Mouse (Mus musculus) midbrain, embryonic 14.5 days (tissue): ENCODE results near the gene Spock3. TPM values are rescaled to one million over a fixed set of nuclear protein-coding genes. Genes with fewer than 3 reads are reported as not detected.

Experiments
- ATAC-seq: fragments of 200-750 bp; cut with Nextera tagmentation; 2 replicates; pipeline ENCODE4 v1.8.0; 2017; ENCODE audit warnings: moderate number of reproducible peaks, moderate library complexity; ENCODE audit not compliant: low FRiP score, low TSS enrichment
- DNase-seq: peaks from one replicate; pipeline ENCODE4 v3.0.0-alpha.2; 2015
- H3K27ac ChIP-seq: fragments of 300-500 bp; sonication (generic); replicated peaks from 2 replicates; pipeline ENCODE4 v1.5.1; 2014; ENCODE audit warnings: mild to moderate bottlenecking, low read depth, low read length, moderate library complexity
- H3K27me3 ChIP-seq: fragments of 300-500 bp; sonication (generic); 2 replicates; pipeline ENCODE4 v1.6.1; 2014; ENCODE audit warnings: low read length, control low read depth, mixed read lengths; ENCODE audit not compliant: control insufficient read depth, insufficient read depth
- H3K36me3 ChIP-seq: fragments of 300-500 bp; sonication (generic); 2 replicates; pipeline ENCODE4 v1.6.1; 2014; ENCODE audit warnings: low read length, control low read depth; ENCODE audit not compliant: control insufficient read depth, insufficient read depth
- H3K4me1 ChIP-seq: fragments of 300-500 bp; sonication (generic); 2 replicates; pipeline ENCODE4 v1.6.1; 2014; ENCODE audit warnings: mild to moderate bottlenecking, antibody characterized with exemption, low read length, control low read depth; ENCODE audit not compliant: control insufficient read depth, insufficient read depth
- H3K4me2 ChIP-seq: fragments of 300-500 bp; sonication (generic); 2 replicates; pipeline ENCODE4 v1.6.1; 2014; ENCODE audit warnings: mild to moderate bottlenecking, low read length, moderate library complexity
- H3K4me3 ChIP-seq: fragments of 300-500 bp; sonication (generic); replicated peaks from 2 replicates; pipeline ENCODE4 v1.5.1; 2014; ENCODE audit warnings: low read depth, low read length
- H3K9ac ChIP-seq: fragments of 300-500 bp; sonication (generic); replicated peaks from 2 replicates; pipeline ENCODE4 v1.6.1; 2014; ENCODE audit warnings: mild to moderate bottlenecking, low read length, moderate library complexity
- H3K9me3 ChIP-seq: fragments of 300-500 bp; sonication (generic); 2 replicates; pipeline ENCODE4 v1.6.1; 2016; ENCODE audit warnings: low read length, control low read depth, mixed read lengths; ENCODE audit not compliant: control insufficient read depth
- WGBS: fragments of 180-500 bp; shearing (Covaris S2); extraction: QIAGEN DNeasy Blood & Tissue Kit; methylation state at CpG from one replicate; pipeline ENCODE4 v1.1.7; 2014; 5-methylcytosine and 5-hydroxymethylcytosine counted together
- polyA plus RNA-seq: library from polyadenylated mRNA; unstranded; fragments of >200 nt; fragmentation: Nextera tagmentation; extraction: Ambion mirVana; gene quantifications from 2 replicates; pipeline ENCODE4 v1.2.1, GENCODE M21; 2014

Spock3 gene
- polyA plus RNA-seq, result 59.1 and 61.5 TPM in 2 replicates

DNA sequence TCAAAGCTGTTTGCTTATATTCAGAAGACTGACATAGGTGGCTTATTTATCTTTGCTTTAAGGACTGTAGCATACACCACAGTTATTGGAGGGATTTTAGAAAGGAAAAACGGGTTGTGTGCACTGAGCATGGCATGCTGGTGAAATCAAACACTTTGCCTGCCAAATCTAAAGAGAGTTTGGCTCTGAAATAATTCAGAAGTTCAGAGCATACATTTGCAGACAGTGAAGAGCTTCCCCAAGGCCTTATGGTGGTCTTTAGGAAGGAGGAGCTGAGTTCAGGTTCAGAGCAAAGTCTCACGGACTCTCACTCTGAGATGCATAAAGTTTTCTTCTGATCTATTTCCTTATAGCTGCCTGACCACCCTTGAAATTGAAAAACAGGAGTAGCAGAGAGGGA is at the start of gene Spock3:
Gene Spock3, plus strand, starts transcription at position 301 of the 400 bp plus-strand sequence.
- H3K9ac ChIP-seq, result peak within 1 kb of the TSS; percentile 92
- 0 out of 2 replicates have a peak, but pooled peaks cover 3% of the 10 kb centered on the region for H3K4me1 ChIP-seq
- no peaks in the 10 kb centered on the region for H3K9me3 ChIP-seq
- H3K4me2 ChIP-seq, result peak within 1 kb of the TSS; percentile 79
- H3K4me3 ChIP-seq, result peak within 1 kb of the TSS; percentile 70
- no peak for ATAC-seq
- 56% methylated on average over 2 of the region's 2 CpGs for WGBS
- H3K27ac ChIP-seq, result peak within 1 kb of the TSS; percentile 87
- no peaks in the 10 kb centered on the region for H3K36me3 ChIP-seq
- no peak for DNase-seq
- H3K27me3 ChIP-seq, result no peaks in the 10 kb centered on the region

DNA sequence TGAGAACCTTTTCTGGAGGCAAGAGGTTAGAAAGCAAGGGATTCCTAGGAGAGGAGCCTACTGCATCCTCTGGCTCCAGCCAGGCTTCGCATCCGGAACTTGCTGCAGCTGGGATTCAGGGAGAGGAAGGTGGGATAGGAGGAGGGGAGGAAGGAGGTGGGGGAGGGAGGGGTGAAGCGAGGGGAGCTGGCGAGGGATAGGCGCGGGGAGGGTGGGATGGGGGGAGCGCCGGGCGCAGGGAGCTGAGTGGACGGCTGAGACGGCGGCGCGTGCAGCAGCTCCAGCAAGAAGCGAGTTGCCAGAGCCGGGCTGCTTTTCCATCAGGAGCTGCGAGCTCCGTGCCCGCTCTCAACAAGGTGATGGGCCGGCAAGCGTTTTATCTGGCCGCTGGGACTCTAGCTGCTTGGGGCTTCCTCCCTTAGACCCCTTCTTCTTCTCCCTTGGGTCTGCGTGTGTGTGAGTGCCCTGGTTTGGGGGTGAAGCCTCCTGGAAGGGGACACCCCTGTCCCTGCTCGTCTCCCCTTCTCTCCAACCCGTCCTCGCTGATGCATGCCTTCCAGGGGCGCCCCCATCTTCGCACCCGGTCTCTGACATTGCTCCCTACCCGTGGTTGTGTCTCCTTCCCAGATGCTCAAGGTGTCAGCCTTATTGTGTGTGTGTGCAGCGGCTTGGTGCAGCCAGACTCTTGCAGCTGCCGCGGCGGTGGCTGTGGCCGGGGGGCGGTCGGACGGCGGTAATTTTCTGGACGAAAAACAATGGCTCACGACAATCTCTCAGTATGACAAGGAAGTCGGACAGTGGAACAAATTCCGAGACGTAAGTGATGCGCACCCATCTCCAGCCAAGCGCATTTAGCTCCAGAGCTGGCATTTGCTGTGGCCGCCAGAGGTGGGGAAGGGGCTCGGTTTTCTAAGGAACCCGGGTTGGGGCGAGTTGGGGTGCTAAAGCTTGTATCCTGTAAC is 645 bp downstream of the Spock3 start:
- Histone ChIP-seq H3K4me3 (peak overlapping the region; percentile 70), H3K27ac (peak overlapping the region; percentile 87), H3K27me3 (no peaks in the 10 kb centered on the region), H3K9ac (peak overlapping the region; percentile 92), H3K9me3 (no peaks in the 10 kb centered on the region), H3K4me1 (0 out of 2 replicates have a peak, but pooled peaks cover 3% of the 10 kb centered on the region), H3K36me3 (no peaks in the 10 kb centered on the region), H3K4me2 (peak overlapping the region; percentile 79)
- peak; percentile 83 for DNase-seq
- ATAC-seq, result peak; percentile 87
- WGBS, result under 1% methylated on average over 50 of the region's 50 CpGs

GRCm38 (mm10) chr8:62952481-62952880 is 1.7 kb downstream of the Spock3 start:
- H3K4me1 ChIP-seq, result 0 out of 2 replicates have a peak, but pooled peaks cover 3% of the 10 kb centered on the region
- no peak for ATAC-seq
- peak; percentile 59 for DNase-seq
- H3K9ac ChIP-seq, result peak overlapping the region; percentile 39; the same call in 1 of the 2 replicates
- H3K27me3 ChIP-seq, result no peaks in the 10 kb centered on the region
- H3K4me2 ChIP-seq, result peak overlapping the region; percentile 79
- H3K9me3 ChIP-seq, result no peaks in the 10 kb centered on the region
- 16% methylated on average over 3 of the region's 3 CpGs for WGBS
- no peaks in the 10 kb centered on the region for H3K36me3 ChIP-seq
- H3K4me3 ChIP-seq, result peak overlapping the region; percentile 70
- H3K27ac ChIP-seq, result 0 out of 2 replicates have a peak overlapping the region, but pooled peaks have one; percentile 21

DNA sequence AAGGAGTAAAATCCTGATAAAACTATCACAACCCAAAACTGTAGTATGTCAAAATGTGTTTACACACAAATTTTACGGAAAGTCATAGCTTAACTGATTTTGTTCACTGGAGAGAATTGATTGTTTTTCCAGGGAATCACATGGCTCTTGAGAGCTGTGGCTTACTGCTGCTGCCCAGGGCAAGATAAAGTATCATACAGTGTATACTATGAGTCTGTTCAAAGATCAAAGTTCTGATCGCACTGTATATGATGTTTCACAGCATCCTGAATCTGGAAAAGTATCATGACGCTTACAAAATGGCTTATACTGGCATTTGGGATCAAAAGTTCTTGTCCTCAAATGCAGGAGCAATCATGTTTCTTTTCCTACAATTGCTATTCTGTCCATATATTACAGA is 11.8 kb downstream of the Spock3 start:
- H3K9ac ChIP-seq, result no peak overlapping the region
- no peak overlapping the region for H3K4me3 ChIP-seq
- H3K27me3 ChIP-seq, result no peaks in the 10 kb centered on the region
- ATAC-seq (no peak), DNase-seq (no peak)
- no peak overlapping the region for H3K4me2 ChIP-seq
- WGBS, result 90% methylated on average over 3 of the region's 3 CpGs
- H3K27ac ChIP-seq, result no peak overlapping the region
- no peaks in the 10 kb centered on the region for H3K9me3 ChIP-seq
- no peaks in the 10 kb centered on the region for H3K36me3 ChIP-seq
- H3K4me1 ChIP-seq, result no peaks in the 10 kb centered on the region

GRCm38 (mm10) chr8:62969802-62970372 is 19.1 kb downstream of the Spock3 start:
- Histone ChIP-seq H3K27me3 (no peaks in the 10 kb centered on the region), H3K9ac (no peak overlapping the region), H3K4me3 (no peak overlapping the region), H3K4me1 (no peaks in the 10 kb centered on the region), H3K36me3 (no peaks in the 10 kb centered on the region), H3K9me3 (no peaks in the 10 kb centered on the region), H3K4me2 (no peak overlapping the region), H3K27ac (no peak overlapping the region)
- 42% methylated on average over 2 of the region's 2 CpGs for WGBS
- DNase-seq, result peak; percentile 18
- no peak for ATAC-seq

DNA sequence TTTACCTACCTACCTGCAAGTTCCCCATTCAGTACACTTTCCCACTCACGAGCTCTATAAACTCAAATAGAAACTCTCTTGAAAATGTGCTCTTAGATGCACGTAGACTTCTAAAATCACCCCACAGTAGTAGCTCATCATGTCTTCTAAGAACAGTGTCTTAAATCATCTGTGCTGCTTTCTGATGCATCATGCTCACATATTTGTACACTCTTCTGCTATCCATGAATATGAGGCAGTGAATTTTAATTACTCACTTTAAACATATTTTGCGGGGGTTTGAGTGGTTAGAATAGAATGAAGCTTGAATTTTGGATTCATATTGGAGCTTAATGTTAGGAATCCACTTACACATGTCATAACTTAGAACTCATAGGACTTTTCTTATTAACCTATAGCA is 138.2 kb downstream of the Spock3 start:
- no peaks in the 10 kb centered on the region for H3K27me3 ChIP-seq
- no peak overlapping the region for H3K4me2 ChIP-seq
- H3K9me3 ChIP-seq, result no peaks in the 10 kb centered on the region
- no peaks in the 10 kb centered on the region for H3K4me1 ChIP-seq
- H3K27ac ChIP-seq, result no peak overlapping the region
- no peak for ATAC-seq
- H3K4me3 ChIP-seq, result no peak overlapping the region
- 82% methylated on average over 3 of the region's 3 CpGs for WGBS
- DNase-seq, result no peak
- no peaks in the 10 kb centered on the region for H3K36me3 ChIP-seq
- no peak overlapping the region for H3K9ac ChIP-seq

- Histone ChIP-seq H3K9me3 (no peaks in the 10 kb centered on the region), H3K27ac (no peak overlapping the region), H3K36me3 (no peaks in the 10 kb centered on the region), H3K4me1 (no peaks in the 10 kb centered on the region), H3K4me2 (no peak overlapping the region), H3K27me3 (no peaks in the 10 kb centered on the region), H3K9ac (no peak overlapping the region), H3K4me3 (no peak overlapping the region)
- ATAC-seq (no peak), DNase-seq (no peak)
- 92% methylated on average over 2 of the region's 2 CpGs for WGBS
These were observed 147.4 kb downstream of the Spock3 start for GRCm38 (mm10) chr8:63098200-63098599.

DNA sequence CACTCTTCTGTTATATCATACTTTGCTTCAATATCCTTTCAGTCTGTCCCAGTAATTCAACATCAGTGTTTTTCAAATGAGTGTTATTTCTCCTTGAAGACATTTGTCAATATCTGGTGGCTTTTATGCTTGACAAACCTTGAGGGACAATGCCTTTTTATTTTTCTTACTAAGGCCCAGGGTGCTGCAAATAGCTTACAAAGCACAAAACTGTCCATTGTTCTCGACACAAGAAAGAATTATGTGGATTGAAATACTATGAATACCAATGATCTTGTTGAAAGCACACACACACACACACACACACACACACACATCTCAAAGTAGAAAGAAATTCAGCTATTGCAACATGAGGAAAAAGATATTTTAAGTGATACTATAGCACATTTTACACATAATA is 159.0 kb downstream of the Spock3 start:
- no peaks in the 10 kb centered on the region for H3K36me3 ChIP-seq
- DNase-seq (no peak), ATAC-seq (no peak)
- no peak overlapping the region for H3K27ac ChIP-seq
- H3K4me2 ChIP-seq, result no peak overlapping the region
- H3K9ac ChIP-seq, result no peak overlapping the region
- H3K4me1 ChIP-seq, result no peaks in the 10 kb centered on the region
- WGBS, result 34% methylated on average over 1 of the region's 1 CpGs
- no peak overlapping the region for H3K4me3 ChIP-seq
- H3K27me3 ChIP-seq, result no peaks in the 10 kb centered on the region
- no peaks in the 10 kb centered on the region for H3K9me3 ChIP-seq
